Mouse (Mus musculus): ENCODE results near the gene Rasal1.

GRCm38 (mm10) chr5:120606590-120607200 lies 41.9 kb upstream of the Rasal1 start:
- TF ChIP-seq CTCF (IDR thresholded peaks at IDR 0.05): no peak
- TF ChIP-seq POLR2A (IDR thresholded peaks at IDR 0.05; ENCODE audit: insufficient read depth, low read depth, low read length): no peak
- no peak for TF ChIP-seq EP300 (IDR thresholded peaks at IDR 0.05; ENCODE audit: insufficient read depth, low read depth, low read length)

All from heart, adult 2 months (tissue).